Mouse (Mus musculus): ENCODE measurements around the gene Zfp316.

Gene Zfp316

DNA sequence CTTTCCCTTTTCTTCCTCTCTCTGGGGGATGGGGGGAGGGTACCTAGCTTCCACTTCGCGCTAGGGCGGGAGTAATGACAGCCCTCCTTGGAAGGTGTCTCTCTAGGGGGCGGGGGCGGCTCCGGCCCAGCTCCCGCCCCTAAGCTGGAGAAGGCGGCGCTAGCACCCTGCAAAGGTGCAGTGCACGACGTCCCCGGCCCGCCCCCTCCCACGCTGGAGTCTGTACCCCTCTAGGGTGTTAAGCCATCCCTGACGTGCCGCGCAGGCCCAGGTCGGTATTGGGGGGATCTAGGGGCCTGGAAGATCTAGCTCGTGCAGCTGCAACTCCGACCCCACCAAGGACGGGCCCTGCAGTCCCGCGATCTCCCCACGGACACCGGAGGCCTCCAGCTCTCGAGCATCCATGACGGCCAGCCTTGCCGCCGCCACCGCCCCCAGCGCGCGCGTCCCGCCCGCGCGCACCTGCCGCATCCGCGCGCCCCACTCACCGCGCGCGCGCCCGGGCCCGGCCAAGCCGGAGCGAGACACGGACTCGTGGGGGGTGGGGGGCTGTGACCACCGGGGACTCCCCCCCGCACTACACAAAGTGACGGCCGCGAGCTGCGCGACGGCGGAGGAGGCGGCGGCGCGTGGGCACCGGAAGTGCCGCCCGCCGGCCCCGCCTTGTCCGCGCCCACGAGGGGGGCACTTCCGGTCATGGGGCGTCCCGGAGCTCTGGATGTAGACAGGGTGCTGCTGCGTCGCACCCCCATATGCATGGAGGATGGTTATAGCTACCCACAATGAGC, at the start of gene Zfp316:
Gene Zfp316, minus strand, starts transcription at position 660 of the 788 bp plus-strand sequence.
- ATAC-seq (ENCODE audit: insufficient number of reproducible peaks, low FRiP score, low TSS enrichment) = peak; percentile 72

DNA sequence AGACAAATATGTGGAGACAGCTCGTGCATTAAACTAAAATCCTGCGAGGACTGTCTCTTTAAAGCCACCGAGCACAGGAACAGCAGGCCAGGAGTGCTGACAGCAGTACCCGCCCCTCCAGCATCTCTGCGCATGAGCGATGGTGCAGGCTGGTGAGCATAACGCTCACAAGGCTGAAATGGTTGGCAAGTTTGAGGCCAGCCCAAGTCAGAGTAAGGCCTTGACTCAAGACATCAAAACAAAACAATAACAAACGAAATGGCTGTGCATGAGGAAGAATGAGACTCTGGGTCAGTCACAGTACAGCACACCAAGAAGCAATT, 47.4 kb upstream of the Zfp316 start:
- no peak for ATAC-seq (ENCODE audit: insufficient number of reproducible peaks, low FRiP score, low TSS enrichment)

DNA sequence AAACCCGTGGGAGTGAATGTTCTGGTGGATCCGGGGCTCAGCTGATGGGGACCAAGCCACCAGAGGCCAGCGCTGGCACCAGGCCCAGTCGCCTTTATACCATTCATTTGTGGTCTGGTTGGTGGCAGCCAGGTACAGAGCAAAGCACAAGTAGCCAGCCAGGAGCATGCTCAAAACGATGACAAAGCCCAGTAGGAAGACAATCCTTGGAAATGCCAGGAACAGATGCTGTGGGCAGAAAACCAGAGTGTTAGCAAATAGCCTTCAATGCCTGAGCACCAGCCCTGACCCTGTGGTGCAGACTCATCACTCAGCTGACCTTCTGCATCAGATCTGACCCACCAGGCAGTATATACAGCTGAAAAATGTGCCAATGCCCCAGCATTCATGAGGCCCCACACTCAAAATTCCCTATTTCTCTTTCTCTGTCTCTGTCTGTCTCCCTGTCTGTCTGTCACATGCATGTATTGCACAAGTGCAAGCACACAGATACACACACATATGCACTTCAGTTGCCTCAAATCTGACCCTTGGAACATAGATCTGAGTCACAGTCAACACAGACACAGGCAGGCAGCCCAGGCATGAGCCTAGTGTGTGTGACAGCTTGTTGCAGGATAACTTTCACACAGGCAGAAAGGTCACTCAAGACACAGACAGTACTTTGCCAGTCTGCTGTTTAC, 46.9 kb upstream of the Zfp316 start:
- ATAC-seq (ENCODE audit: insufficient number of reproducible peaks, low FRiP score, low TSS enrichment) = no peak

DNA sequence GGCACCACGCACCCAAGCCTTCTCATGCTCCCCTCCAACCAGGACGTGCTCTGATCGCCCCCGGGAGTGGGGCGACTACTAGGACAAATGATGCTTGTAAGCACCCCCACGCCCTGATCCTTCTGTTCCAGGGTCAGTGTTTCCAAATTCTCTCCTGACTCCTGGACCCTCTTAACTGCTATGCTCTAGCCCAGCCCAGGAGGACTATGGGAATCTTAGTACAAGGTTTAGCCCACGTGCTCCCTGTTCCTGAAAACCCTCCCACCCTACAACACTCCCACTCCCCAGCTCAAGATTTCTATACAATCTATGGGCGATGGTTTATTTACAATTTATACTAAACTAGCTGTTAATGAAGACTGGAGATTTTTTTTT, 45.7 kb upstream of the Zfp316 start:
- ATAC-seq (ENCODE audit: insufficient number of reproducible peaks, low FRiP score, low TSS enrichment) = no peak; the same call in 1 of the 2 replicates

DNA sequence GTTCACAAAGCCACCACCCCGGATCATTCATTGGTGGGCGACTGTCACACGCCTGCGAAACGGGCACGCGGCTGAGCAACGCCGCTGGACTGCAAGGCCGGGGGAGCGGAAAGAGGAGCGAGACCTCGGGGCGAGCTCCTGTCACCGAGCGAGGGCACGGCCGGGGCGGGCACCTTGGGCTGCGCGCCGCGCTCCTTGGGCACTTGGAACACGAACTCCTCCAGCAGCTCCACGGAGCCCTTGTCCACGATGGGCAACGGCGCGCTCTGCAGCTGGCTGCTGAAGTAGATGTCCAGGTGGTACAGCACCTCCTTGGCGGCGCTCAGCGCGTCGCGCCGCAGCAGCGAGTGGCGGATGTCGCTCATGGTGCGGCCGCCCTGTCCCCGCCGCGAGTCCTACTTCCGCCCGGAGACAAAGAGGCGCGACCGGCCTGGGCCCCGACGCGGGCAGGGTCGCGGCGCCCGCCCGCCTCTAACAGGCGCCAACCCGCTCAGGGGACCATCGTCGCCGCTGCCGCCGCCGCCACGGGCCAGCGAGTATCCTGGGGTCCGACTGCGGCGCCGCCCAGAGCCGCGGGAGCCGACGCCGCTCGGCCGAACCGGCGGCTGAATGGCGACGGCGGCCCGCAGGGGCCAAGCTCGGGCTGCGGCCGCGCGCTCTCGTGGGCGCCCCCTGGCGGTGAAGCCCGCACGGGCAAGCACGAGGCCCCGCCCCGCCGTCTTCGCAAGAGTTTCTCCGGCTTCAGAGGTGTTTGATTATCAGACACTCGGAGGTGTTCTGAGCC, 45.1 kb upstream of the Zfp316 start, which contains the start of gene E130309D02Rik:
Gene E130309D02Rik, minus strand, starts transcription at position 631 of the 784 bp plus-strand sequence.
- ATAC-seq (ENCODE audit: insufficient number of reproducible peaks, low FRiP score, low TSS enrichment) = peak; percentile 54

DNA sequence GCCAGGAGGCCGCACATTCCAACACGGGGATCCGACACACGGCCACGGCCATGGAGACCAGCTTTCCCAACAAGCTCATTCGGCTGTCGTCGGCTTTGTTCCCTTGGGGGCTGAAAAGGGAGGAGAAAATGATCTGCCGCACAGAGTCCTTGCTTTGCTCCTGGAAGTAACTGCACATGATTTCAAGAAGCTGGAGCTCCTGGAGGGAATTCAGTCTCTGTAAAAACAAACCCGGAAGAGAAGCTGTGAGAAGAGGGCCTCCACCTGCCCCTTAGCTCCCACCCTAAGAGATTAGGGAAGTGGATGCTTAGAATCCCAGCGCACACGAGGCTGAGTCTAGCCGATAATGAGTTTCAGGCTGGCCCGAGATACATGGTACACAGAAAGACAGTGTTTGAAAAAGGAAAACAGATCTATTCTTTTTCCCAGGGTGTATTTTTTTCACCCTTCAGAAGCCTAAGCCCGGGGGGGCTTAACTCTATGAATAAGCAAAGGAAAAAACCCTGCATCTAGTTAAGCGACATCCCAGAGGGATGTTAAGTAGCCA, 44.4 kb upstream of the Zfp316 start:
- no peak for ATAC-seq (ENCODE audit: insufficient number of reproducible peaks, low FRiP score, low TSS enrichment)

DNA sequence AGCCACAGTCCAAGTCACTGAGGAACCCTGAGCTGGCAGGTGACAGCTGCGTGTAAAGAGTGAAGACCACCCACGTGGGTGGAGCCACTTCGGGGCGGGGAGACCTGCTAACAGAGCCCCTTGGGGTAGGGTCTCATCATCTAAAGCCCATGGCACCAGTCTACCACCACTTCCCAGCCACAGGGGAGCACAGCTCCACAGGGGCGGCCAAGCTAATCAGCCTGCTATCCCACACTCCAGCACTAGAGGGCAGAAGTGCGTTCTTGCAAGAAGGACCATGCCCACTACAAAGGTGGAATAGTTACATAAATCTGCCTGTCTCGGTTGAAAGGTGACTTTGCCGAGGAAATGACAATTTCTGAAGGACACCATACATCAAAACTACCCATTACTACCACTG, 42.1 kb upstream of the Zfp316 start:
- no peak for ATAC-seq (ENCODE audit: insufficient number of reproducible peaks, low FRiP score, low TSS enrichment)

DNA sequence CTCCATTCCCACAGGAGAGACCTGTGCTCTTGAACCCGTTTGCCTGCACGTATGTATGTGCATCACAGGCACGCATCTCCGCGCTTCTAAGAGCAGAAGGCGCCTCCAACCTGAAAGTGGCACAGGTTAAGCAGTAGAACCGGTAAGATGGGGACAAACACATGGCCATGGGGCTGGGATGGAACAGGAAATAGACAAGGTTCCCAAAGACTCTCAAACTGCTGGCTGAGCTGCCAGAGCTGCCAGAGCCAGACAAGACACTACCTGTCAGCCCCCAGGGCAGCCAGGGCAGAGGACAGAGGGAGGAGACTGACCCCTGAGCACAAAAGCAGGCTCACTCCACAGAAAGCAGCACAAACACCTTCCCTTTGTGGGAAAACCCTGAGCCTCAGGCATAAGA, 40.1 kb upstream of the Zfp316 start:
- ATAC-seq (ENCODE audit: insufficient number of reproducible peaks, low FRiP score, low TSS enrichment) = no peak

DNA sequence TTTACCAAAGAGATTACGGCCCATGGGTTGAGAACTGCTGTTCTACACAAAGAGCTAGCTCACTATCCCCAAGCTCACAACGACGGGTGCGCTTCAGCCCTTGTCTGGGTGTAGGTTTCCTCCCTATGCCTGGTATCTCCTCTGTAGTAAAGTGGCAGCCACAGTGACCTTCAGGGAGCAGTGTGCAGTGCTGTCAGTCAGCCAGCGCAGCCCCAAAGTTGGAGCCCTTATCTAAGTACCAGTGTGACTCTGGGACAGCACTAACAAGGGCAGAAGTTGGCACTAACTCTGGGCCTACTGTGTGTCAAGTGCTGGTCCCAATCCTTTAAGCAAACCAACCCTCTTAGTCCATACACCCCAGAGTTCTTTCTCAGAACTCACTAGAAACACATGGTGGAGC, 39.0 kb upstream of the Zfp316 start:
- ATAC-seq (ENCODE audit: insufficient number of reproducible peaks, low FRiP score, low TSS enrichment) = no peak

DNA sequence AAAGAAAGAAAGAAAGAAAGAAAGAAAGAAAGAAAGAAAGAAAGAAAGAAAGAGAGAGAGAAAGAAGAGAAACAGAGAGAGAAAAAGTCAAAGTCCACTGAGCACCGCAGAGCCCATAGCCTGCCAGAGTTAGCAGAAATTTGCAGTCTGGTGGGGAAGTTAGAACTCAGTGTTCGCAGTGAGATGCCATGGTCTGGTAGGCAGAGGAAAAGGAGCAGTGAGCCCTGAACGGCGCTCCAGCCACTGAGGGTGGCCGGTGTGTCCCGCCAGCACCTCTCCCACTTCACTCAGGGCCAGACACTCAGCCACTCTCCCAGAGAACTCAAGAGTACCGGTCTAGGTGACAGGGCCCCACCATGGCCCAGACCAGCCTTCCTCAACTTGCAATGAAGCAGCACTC, 34.4 kb upstream of the Zfp316 start:
- ATAC-seq (ENCODE audit: insufficient number of reproducible peaks, low FRiP score, low TSS enrichment) = no peak

DNA sequence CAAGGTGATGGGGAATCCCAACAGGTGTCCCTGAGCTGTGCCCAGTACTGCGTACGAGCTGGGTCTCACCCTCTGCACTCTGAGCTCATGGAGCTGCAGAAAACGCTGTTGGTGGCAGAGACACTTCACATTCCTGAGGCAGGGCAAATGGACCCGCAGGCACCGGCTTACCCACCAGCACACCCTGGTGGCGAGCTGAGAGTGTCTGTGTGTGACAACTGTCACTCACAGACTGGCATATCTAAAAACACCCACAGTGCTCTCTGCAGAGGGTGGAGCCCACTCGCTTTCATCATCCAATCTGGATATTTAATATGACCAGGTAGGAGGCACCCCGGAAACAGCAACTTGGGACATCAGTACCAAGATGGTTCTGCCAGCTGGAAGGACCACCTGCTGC, 31.5 kb upstream of the Zfp316 start:
- ATAC-seq (ENCODE audit: insufficient number of reproducible peaks, low FRiP score, low TSS enrichment) = no peak

DNA sequence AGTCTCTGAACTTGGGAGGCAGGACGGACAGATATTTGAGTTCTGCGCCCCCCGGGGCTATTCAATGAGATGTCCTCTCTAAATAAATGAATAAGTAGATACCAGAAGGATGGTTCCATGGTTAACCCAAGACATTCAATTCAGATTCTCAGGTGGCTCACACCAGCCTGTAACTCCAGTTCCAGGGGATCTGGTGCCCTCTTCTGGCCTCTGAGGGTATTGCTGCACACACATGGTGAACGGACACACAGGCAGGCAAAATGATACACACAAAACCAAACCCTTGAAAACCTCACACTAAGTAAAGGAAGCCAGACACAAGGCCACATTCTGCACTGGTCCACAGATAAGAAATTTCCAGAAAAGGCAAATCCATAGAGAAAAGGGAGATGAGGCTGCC, 29.9 kb upstream of the Zfp316 start:
- ATAC-seq (ENCODE audit: insufficient number of reproducible peaks, low FRiP score, low TSS enrichment) = no peak

DNA sequence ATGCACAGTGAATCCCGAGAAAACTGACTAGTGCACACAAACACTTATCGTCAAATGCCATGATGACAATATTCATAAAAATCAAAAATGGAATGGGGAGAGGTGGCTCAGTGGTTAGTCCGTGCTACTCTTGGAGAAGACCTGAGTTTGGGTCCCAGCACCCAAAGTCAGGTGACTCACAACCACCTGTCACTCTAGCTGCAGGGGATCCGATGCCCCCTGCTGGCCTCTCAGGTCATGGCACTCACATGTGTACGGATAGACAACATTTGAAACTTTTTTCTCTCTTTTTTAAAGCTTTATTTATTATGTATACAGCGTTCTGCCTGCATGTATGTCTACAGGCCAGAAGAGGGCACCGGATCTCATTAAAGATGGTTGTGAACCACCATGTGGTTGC, 28.6 kb upstream of the Zfp316 start:
- ATAC-seq (ENCODE audit: insufficient number of reproducible peaks, low FRiP score, low TSS enrichment) = no peak

DNA sequence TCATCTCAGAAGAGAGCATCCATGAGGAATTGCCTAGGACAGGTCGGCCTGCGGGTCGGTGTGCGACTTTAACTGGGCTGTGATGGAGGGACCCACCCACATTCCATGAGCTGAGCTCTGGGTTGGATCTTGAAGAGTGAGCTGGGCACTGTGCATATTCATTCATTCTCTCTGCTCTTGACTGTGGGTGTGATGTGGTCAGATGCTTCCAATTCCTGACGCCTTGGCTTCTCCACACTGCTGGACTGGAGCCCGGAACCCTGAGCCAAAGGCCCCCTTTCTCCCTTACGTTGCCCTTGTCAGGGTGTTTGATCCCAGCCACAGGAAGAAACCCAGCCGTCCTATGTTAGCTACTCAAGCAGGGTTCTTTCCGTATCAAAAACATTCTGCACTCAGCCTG, 28.2 kb upstream of the Zfp316 start:
- no peak for ATAC-seq (ENCODE audit: insufficient number of reproducible peaks, low FRiP score, low TSS enrichment)

DNA sequence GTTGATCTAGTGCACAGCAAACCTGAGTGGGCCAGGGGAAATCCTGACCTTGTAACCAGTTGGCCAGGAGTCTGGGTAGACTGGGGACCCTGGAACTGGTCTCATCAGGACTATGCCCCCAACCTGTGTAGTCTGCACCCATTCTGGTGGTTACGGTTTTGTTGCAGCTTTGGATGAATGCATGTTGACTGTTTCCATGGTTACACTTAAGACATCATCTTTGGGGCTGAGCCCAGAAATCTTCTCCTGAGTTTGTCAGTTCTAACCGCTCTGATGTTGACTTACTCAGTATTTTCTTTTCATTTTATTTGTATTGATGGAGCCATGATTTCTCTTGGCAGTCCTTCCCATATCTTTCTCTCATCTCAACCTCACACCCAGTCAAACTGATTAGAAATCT, 25.5 kb upstream of the Zfp316 start:
- no peak for ATAC-seq (ENCODE audit: insufficient number of reproducible peaks, low FRiP score, low TSS enrichment)

DNA sequence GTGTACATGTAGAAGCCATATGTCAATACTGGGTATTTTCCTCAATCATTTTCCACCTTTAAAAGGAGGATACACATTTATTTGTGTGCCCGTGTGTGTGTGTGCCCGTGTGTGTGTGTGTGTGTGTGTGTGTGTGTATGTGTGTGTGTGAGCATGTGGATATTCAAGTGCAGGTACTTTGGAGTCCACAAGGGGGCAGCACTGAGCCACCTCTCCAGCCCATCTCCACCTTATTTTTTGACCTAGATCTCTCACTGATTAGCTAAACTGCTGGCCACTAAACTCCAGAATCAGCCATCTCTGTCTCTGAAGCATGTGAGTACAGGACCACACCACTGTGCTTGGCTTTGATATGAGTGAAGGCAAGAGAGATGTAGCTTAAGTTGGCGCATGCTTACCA, 25.0 kb upstream of the Zfp316 start:
- no peak for ATAC-seq (ENCODE audit: insufficient number of reproducible peaks, low FRiP score, low TSS enrichment)

DNA sequence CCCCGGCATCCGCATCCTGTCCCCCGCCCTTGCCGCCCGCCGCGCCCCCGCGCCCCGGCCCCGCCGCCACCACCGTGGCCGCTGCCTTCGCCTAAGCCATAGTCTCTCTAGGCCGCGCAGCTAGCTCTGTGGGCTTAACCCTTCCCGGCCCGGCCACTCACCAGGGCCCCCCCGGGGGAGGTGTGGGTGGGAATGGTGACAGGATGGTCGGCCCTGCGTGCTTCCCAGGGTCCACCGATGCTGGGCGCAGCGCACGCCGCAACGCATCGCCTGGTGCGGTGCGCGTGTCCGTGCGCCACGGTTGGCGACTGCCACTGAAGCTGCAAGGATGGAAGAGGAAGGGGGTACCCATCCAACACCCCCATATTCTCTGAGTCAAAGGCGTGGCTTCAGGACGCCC, 23.6 kb upstream of the Zfp316 start, which contains the start of gene Zfp853:
Gene Zfp853, minus strand, starts transcription at position 220 of the 400 bp plus-strand sequence.
- ATAC-seq (ENCODE audit: insufficient number of reproducible peaks, low FRiP score, low TSS enrichment) = no peak

DNA sequence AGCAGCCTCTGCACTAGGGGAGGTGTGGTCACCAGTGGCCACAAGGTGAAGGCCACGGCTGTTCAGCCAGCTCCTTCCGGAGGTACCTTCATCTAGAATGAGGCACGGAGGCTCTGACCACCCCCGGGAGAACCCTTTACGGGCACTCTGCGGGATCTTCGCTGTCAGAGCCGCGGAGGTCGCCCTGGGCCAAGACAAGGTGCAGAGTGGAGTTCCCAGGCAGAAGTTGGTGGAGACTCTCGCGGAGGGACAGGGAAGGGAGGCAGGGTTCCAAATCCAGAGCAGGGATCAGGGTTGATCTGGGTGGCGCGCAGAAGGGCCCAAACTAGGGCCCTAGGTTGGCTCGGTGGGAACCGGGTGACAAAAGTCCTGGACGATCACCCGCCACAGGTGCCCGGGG, 23.1 kb upstream of the Zfp316 start:
- no peak for ATAC-seq (ENCODE audit: insufficient number of reproducible peaks, low FRiP score, low TSS enrichment)

DNA sequence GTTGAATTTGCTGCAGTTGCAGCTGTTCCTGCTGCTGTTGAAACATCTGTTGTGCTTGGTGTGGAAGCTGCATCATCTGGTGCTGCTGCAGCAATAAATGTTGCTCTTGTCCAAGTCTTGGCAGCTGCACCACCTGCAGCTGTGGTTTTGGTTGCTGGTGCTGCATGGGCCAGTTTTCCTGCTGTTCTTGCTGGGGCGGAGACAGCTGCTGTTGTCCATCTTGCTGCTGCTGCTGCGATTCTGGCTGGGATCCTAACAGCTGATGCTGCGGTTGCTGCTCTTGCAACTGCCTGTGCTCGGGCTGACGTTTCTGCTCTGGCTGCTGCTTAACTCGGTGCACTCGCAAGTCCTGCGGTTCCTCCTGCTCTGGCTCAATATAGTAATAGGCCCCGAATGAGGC, 19.5 kb upstream of the Zfp316 start:
- ATAC-seq (ENCODE audit: insufficient number of reproducible peaks, low FRiP score, low TSS enrichment) = no peak

DNA sequence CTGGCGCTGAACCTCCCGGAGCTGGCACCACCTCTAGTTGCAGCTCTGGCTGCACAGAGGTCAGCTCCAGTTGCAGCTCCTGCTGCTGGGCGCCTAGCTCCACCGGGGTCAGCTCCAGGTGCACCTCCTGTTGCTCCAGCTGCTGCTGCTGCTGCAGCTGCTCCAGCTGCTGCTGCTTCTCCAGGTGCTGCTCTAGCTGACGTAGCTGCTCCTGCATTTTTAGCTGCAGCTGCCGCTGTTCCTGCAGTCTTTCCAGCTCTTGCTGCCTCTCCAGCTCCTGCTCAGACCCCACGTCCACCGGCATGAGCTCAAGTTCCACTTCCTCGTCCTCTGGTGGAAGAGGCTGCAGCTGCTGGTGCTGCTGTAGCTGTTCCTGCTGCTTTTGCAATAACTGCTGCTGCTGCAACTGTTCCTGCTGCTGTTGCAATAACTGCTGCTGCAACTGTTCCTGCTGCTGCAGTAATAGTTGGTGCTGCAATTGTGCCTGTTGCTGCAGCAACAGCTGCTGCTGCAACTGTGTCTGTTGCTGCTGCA, 18.6 kb upstream of the Zfp316 start:
- ATAC-seq (ENCODE audit: insufficient number of reproducible peaks, low FRiP score, low TSS enrichment) = no peak

Data from cerebellum, adult (tissue).